Mouse (Mus musculus) bone marrow, adult 2 months (tissue): ENCODE measurements around the gene Cdk15. TPM values are rescaled to one million over a fixed set of nuclear protein-coding genes. Genes with fewer than 3 reads are reported as not detected.

ENCODE experiments used
- H3K27ac ChIP-seq: fragments of 200-500 bp; 2 replicates; pipeline ENCODE4 v1.5.1; 2012; ENCODE audit warnings: low read depth, mild to moderate bottlenecking, control low read depth, inconsistent platforms, low read length; ENCODE audit not compliant: control insufficient read depth, poor library complexity, insufficient read depth
- H3K4me1 ChIP-seq: fragments of 200-500 bp; 2 replicates; pipeline ENCODE4 v1.6.1; 2011; ENCODE audit warnings: low read length; ENCODE audit not compliant: control insufficient read depth, insufficient read depth
- H3K4me3 ChIP-seq: fragments of 200-500 bp; replicated peaks from 2 replicates; pipeline ENCODE3; 2011; ENCODE audit warnings: mild to moderate bottlenecking, low read depth, low read length, control low read depth; ENCODE audit not compliant: control insufficient read depth
- CTCF ChIP-seq: fragments of 200-500 bp; IDR thresholded peaks from 2 replicates; pipeline ENCODE4 v1.5.1; 2011; ENCODE audit warnings: low read length, control low read depth; ENCODE audit not compliant: control insufficient read depth, insufficient read depth
- POLR2A ChIP-seq: fragments of 200-500 bp; IDR thresholded peaks from 2 replicates; pipeline ENCODE4 v1.6.1; 2011; ENCODE audit warnings: low read depth, mild to moderate bottlenecking, control low read depth, low read length, borderline replicate concordance; ENCODE audit not compliant: control insufficient read depth
- WGBS: fragments of 180-500 bp; shearing (Covaris S2); methylation state at CpG from one replicate; pipeline ENCODE4 v1.1.7; 2018; 5-methylcytosine and 5-hydroxymethylcytosine counted together
- polyA plus RNA-seq: library from polyadenylated mRNA; stranded (reverse); fragments of >200 nt; gene quantifications from 2 replicates; pipeline ENCODE4 v1.2.4, GENCODE M21; 2011; ENCODE audit warnings: low replicate concordance; ENCODE audit not compliant: missing spikeins, insufficient read depth, insufficient read length

The Cdk15 gene
- polyA plus RNA-seq, 1 experiment = not detected

DNA sequence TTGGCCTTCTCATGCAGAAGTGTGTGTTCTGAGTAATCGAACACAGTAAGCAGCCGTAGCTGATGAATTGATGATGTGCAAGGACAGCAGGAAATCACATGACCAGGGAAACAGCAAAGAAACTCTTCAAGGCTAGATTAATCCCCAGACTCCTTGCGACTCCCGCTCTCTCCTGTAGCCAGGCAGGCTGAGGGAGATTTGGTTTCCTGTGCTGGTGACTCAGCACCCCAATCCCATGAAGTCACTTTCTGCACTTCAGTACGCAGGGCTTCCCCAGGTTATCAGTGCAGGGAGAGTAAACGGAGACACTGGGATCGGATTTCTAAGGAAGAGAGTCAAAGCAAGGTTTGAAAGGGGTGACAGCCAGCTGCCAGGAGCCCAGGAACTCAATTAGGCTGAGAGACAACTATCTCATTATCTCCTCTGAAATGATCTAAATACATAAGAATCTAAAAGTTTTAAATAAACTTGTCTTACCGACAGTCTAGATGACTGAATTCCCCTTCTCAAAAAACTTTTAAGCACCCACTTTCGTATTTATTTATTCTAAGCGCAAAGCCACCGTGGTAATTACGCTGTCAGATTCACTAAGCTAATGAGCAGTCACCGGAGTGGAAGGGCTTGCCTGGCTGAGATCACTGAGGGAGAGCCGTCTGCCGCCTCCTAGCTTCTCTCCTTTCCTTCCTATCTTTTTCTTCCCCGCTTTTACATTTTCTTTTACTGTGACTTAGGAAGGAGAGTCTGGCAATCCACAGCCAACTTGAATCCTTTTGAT is 84.3 kb downstream of the Cdk15 start:
- Histone ChIP-seq H3K4me1 (no peaks in the 10 kb centered on the region), H3K4me3 (no peak overlapping the region), H3K27ac (no peak overlapping the region)
- TF ChIP-seq CTCF (no peak), POLR2A (no peak)
- WGBS = 51% methylated on average over 16 of the region's 16 CpGs

DNA sequence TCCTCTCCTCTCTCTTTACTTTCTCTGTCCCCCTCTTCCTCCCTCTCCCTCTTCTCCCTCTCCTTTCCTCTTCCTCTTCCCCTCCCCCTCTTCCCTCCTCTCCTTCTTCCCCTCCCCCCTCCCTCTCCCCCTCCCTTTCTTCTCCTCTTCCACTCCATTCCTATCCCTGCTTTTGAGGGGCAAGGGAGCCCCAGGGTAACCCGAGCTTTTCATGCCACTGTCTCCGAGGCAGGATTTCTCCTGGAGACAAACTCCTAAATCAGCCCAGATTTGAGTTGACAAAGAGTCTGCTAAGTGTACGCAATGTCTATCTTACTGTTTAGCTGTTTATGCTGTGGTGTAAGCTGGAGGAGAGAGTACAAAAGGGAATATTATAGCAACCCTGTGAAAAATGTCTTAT is 85.0 kb downstream of the Cdk15 start:
- TF ChIP-seq CTCF = no peak
- TF ChIP-seq POLR2A = no peak
- no peaks in the 10 kb centered on the region for H3K4me1 ChIP-seq
- WGBS = 73% methylated on average over 3 of the region's 3 CpGs
- no peak overlapping the region for H3K4me3 ChIP-seq
- H3K27ac ChIP-seq = no peak overlapping the region

DNA sequence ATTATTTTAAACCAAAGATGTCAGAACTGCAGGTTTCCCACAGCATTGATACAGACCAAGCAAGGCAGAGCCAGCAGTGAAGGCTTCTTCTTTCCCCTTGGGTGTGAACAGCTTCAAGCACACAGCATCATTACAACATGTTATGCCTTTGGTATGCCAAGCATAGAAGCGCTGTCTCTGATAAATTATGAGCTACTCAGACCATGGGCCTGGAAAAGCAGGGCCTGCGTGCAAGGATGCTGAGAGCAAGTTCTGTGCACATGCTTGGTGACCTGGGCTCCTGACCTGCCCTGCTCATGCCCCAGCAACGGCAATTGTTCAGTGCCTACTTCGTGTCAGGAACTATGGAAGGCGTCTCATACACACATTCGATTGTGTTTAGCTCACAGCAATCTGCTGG is 85.4 kb downstream of the Cdk15 start:
- 86% methylated on average over 6 of the region's 6 CpGs for WGBS
- no peak for TF ChIP-seq CTCF
- no peak overlapping the region for H3K27ac ChIP-seq
- H3K4me1 ChIP-seq = no peaks in the 10 kb centered on the region
- H3K4me3 ChIP-seq = no peak overlapping the region

- 79% methylated on average over 4 of the region's 4 CpGs for WGBS
- Histone ChIP-seq H3K4me1 (no peaks in the 10 kb centered on the region), H3K27ac (no peak overlapping the region), H3K4me3 (no peak overlapping the region)
- TF ChIP-seq CTCF (no peak), POLR2A (no peak)
These were observed 96.0 kb downstream of the Cdk15 start for GRCm38 (mm10) chr1:59352706-59353105.

- WGBS = 65% methylated on average over 9 of the region's 9 CpGs
- Histone ChIP-seq H3K4me1 (no peaks in the 10 kb centered on the region), H3K27ac (no peak overlapping the region), H3K4me3 (no peak overlapping the region)
- TF ChIP-seq CTCF = no peak
These were observed 98.7 kb downstream of the Cdk15 start for GRCm38 (mm10) chr1:59355440-59355839.

DNA sequence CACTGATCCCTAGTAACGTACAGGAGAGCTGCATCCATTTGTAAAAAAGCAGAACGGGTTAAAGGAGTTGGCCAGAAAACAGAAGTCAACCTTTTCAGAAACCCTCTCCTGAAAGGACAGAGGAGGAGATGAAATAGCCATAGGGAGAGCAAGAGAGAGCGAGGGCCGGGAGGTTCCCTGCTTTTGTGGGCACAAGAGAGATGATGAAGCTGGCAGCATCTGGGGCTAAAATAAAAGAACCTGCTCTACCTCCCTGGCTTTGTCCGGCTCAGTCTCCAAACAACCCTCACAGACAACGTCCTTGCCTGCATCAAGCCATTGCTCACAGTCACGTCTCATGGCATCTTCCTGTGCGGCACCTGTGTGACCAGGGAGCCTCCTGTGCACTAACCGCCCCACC is 102.4 kb downstream of the Cdk15 start:
- H3K27ac ChIP-seq = no peak overlapping the region
- TF ChIP-seq CTCF = no peak
- WGBS = 84% methylated on average over 9 of the region's 9 CpGs
- H3K4me1 ChIP-seq = no peaks in the 10 kb centered on the region
- no peak overlapping the region for H3K4me3 ChIP-seq

DNA sequence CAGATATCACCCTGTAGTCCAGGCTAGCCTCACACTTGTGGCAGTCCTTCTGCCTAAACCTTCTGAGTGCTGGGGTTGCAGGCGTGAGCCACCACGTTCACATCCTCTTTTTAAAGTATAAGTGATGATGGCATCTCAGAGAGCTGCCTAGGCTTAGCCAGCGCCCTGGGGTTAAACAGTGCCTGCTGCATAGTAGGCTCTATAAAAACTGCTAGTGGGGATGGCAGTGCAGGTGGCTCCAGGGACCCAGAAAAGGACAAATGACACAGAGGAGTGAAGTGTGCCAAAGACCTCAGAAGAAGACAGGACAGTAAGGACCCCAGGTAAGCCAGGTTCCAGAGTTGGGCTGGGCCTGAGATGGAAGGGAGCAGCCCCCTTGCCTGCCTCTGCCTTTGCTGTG is 104.1 kb downstream of the Cdk15 start:
- H3K4me3 ChIP-seq = no peak overlapping the region
- H3K27ac ChIP-seq = no peak overlapping the region
- no peak for TF ChIP-seq CTCF
- TF ChIP-seq POLR2A = no peak
- WGBS = 41% methylated on average over 3 of the region's 3 CpGs
- no peaks in the 10 kb centered on the region for H3K4me1 ChIP-seq

DNA sequence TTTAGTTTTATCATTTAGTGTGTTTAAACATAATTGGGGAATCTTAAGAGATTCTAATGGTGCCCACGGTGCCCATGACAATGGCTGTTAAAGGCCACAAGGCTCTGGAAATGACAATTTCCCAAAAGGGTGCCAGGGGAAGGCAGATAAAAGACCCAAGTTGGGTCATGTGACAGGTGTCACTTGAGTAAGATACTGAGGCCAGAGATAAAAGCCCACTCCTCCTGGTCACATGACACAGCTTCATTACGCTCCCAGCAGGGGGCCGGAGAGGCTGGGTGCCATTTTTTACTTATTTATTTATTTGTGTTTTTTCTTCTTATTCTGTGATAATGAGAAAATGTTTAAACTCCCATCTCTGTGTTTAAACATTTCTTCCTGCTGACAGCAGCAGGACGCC is 104.8 kb downstream of the Cdk15 start:
- no peak overlapping the region for H3K4me3 ChIP-seq
- H3K4me1 ChIP-seq = no peaks in the 10 kb centered on the region
- TF ChIP-seq POLR2A (no peak), CTCF (no peak)
- no peak overlapping the region for H3K27ac ChIP-seq
- WGBS = 60% methylated on average over 4 of the region's 4 CpGs

GRCm38 (mm10) chr1:59361966-59362365 is 105.3 kb downstream of the Cdk15 start:
- H3K4me1 ChIP-seq = no peaks in the 10 kb centered on the region; the same call in 1 of the 2 replicates
- WGBS = 88% methylated on average over 4 of the region's 4 CpGs

DNA sequence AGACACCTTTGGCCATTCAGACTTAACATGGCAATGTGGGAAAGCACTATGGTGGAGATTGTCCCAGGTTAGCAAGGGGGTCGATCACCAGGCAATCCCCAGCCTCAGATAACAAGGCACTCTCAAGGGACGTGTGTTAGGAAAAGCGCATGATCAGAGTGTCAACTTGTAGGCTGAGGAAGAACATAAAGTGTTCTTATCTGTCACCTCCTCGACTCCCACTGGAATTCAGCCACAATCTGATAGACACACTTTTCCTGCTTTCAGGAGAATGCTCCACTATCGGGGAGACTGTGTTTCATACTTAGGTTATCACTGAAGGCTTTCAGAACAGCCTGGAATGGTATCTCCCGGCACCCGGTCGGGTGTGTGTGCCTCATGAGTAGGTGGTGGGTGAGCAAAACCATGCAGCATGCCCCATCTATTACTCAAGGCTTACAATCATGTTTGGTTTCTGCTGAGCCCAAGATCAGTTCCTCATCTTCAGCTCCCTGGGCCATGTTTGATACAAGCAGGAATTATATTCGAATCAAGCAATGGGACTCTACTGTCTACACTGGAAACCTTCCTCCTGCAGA is 107.8 kb downstream of the Cdk15 start:
- WGBS = 64% methylated on average over 9 of the region's 9 CpGs
- TF ChIP-seq POLR2A = no peak
- TF ChIP-seq CTCF = no peak
- no peak overlapping the region for H3K4me3 ChIP-seq
- no peak overlapping the region for H3K27ac ChIP-seq
- H3K4me1 ChIP-seq = peaks cover 2% of the 10 kb centered on the region; the same call in 1 of the 2 replicates

More at GRCm38 (mm10) chr1:59361966-59362365, 105.3 kb downstream of the Cdk15 start:
- TF ChIP-seq POLR2A = no peak
- H3K27ac ChIP-seq = no peak overlapping the region
- no peak overlapping the region for H3K4me3 ChIP-seq
